Mouse (Mus musculus) limb, embryonic 11.5 days (tissue): Measurements from ENCODE around the gene Inpp5b. TPM values are rescaled to one million over a fixed set of nuclear protein-coding genes. Genes with fewer than 3 reads are reported as not detected.
"Not testable (repeated sequence)": the region's sequence is repeated elsewhere in the genome, so short reads cannot be mapped to it uniquely, and the experiment has no call there.

Experiments used
- ATAC-seq: fragments of 200-750 bp; cut with Nextera tagmentation; 2 replicates; pipeline ENCODE4 v1.8.0; 2017; ENCODE audit warnings: low read depth; ENCODE audit not compliant: insufficient number of reproducible peaks, low FRiP score, low TSS enrichment
- DNase-seq: peaks from one replicate; pipeline ENCODE4 v3.0.0-alpha.2; 2015; ENCODE audit warnings: low spot score
- H3K27ac ChIP-seq: fragments of 300-500 bp; sonication (generic); replicated peaks from 2 replicates; pipeline ENCODE4 v1.5.1; 2014; ENCODE audit warnings: low read depth, mild to moderate bottlenecking, low read length
- H3K27me3 ChIP-seq: fragments of 300-500 bp; sonication (generic); 2 replicates; pipeline ENCODE4 v1.6.1; 2014; ENCODE audit warnings: mild to moderate bottlenecking, low read length, mixed read lengths; ENCODE audit not compliant: control insufficient read depth, insufficient read depth
- H3K36me3 ChIP-seq: fragments of 300-500 bp; sonication (generic); 2 replicates; pipeline ENCODE4 v1.6.1; 2014; ENCODE audit warnings: mild to moderate bottlenecking, low read length, moderate library complexity, mixed read lengths; ENCODE audit not compliant: control insufficient read depth, insufficient read depth
- H3K4me1 ChIP-seq: fragments of 300-500 bp; sonication (generic); 2 replicates; pipeline ENCODE4 v1.6.1; 2014; ENCODE audit warnings: low read length, mixed read lengths; ENCODE audit not compliant: control insufficient read depth, insufficient read depth
- H3K4me2 ChIP-seq: fragments of 300-500 bp; sonication (generic); 2 replicates; pipeline ENCODE4 v1.6.1; 2014; ENCODE audit warnings: low read depth, mild to moderate bottlenecking, moderate library complexity; ENCODE audit not compliant: severe bottlenecking
- H3K4me3 ChIP-seq: fragments of 300-500 bp; sonication (generic); 2 replicates; pipeline ENCODE4 v1.5.1; 2014; ENCODE audit warnings: low read depth, low read length
- H3K9ac ChIP-seq: fragments of 300-500 bp; sonication (generic); 2 replicates; pipeline ENCODE4 v1.6.1; 2014; ENCODE audit warnings: mild to moderate bottlenecking, low read length
- H3K9me3 ChIP-seq: fragments of 300-500 bp; sonication (generic); 2 replicates; pipeline ENCODE4 v1.6.1; 2016; ENCODE audit warnings: low read length; ENCODE audit not compliant: control insufficient read depth
- WGBS: fragments of 180-500 bp; shearing (Covaris S2); extraction: QIAGEN DNeasy Blood & Tissue Kit; methylation state at CpG from one replicate; pipeline ENCODE4 v1.1.7; 2014; 5-methylcytosine and 5-hydroxymethylcytosine counted together
- polyA plus RNA-seq: library from polyadenylated mRNA; unstranded; fragments of >200 nt; fragmentation: Nextera tagmentation; extraction: Ambion mirVana; gene quantifications from 2 replicates; pipeline ENCODE4 v1.2.1, GENCODE M21; 2014

Inpp5b gene
- polyA plus RNA-seq, 1 experiment from 2014 or later: 22.3 TPM

- no peak for ATAC-seq
- H3K9me3 ChIP-seq: no peaks in the 10 kb centered on the region
- peak overlapping the region; percentile 90 for H3K4me3 ChIP-seq
- DNase-seq: peak; percentile 68
- WGBS: 1% methylated on average over 22 of the region's 22 CpGs
- no peaks in the 10 kb centered on the region for H3K27me3 ChIP-seq
- peaks cover 46% of the 10 kb centered on the region for H3K4me1 ChIP-seq
- H3K36me3 ChIP-seq: no peaks in the 10 kb centered on the region
- H3K27ac ChIP-seq: peak overlapping the region; percentile 88
- H3K9ac ChIP-seq: peak overlapping the region; percentile 86
- H3K4me2 ChIP-seq: peak overlapping the region; percentile 82
Observed at GRCm38 (mm10) chr4:124701052-124701845, 40.4 kb upstream of the Inpp5b start.

GRCm38 (mm10) chr4:124701916-124702315, 39.7 kb upstream of the Inpp5b start:
- ATAC-seq (no peak), DNase-seq (no peak)
- Histone ChIP-seq H3K9me3 (no peaks in the 10 kb centered on the region), H3K27me3 (no peaks in the 10 kb centered on the region), H3K9ac (peak overlapping the region; percentile 86), H3K27ac (no peak overlapping the region; the same call in 1 of the 2 replicates), H3K4me1 (peaks cover 45% of the 10 kb centered on the region), H3K36me3 (no peaks in the 10 kb centered on the region), H3K4me3 (peak overlapping the region; percentile 90), H3K4me2 (peak overlapping the region; percentile 82)
- 45% methylated on average over 2 of the region's 5 CpGs for WGBS

GRCm38 (mm10) chr4:124703406-124703805, 38.2 kb upstream of the Inpp5b start:
- Histone ChIP-seq H3K36me3 (no peaks in the 10 kb centered on the region), H3K27ac (peak overlapping the region; percentile 90), H3K9me3 (no peaks in the 10 kb centered on the region), H3K9ac (0 out of 2 replicates have a peak overlapping the region, but pooled peaks have one; percentile 32), H3K4me2 (peak overlapping the region; percentile 39; the same call in 1 of the 2 replicates), H3K4me3 (peak overlapping the region; percentile 10; the same call in 1 of the 2 replicates), H3K4me1 (peaks cover 50% of the 10 kb centered on the region), H3K27me3 (no peaks in the 10 kb centered on the region)
- DNase-seq (peak; percentile 24), ATAC-seq (no peak)
- WGBS: 13% methylated on average over 2 of the region's 2 CpGs

GRCm38 (mm10) chr4:124703881-124704796, 37.5 kb upstream of the Inpp5b start:
- DNase-seq: peak; percentile 63
- peak overlapping the region; percentile 16 for H3K4me3 ChIP-seq
- no peak for ATAC-seq
- WGBS: 6% methylated on average over 6 of the region's 6 CpGs
- H3K27me3 ChIP-seq: no peaks in the 10 kb centered on the region
- H3K4me1 ChIP-seq: peaks cover 55% of the 10 kb centered on the region
- H3K27ac ChIP-seq: peak overlapping the region; percentile 90
- no peaks in the 10 kb centered on the region for H3K9me3 ChIP-seq
- H3K36me3 ChIP-seq: no peaks in the 10 kb centered on the region
- peak overlapping the region; percentile 39 for H3K4me2 ChIP-seq
- H3K9ac ChIP-seq: peak overlapping the region; percentile 58

DNA sequence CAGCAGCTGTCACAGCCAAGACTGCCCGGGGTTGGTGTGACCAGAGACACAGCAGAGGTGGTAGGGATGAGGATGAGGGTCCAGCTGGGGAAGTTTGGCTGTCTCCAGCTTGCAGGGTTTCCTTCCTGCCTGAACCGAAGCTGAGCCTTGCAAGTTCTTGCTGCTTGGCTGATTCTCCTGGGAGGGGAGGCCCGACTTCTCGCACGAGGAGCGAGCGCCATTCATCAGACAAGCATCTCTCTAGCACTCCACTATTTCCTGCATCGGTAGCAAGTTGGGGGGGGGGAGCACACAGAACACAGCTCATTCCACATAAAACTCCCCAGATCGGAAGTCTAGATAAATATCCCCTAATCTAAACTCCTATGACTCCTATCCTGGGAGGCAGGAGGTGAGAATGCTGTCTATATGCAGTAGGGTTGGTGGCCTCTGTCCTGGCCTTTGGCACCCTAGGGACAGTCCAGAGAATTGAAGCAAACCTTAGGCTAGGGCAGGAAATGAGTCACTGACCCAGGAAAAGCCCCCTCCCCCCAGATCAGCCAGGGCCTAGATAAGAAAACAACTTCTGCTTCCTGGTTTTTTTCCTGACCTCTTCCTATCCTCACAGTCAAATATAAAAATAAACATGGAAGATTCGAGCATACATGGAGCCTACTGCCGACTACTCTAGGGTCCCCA, 36.7 kb upstream of the Inpp5b start:
- peak overlapping the region; percentile 90 for H3K27ac ChIP-seq
- H3K4me3 ChIP-seq: peak overlapping the region; percentile 16
- no peak for ATAC-seq
- peak overlapping the region; percentile 39 for H3K4me2 ChIP-seq
- peak overlapping the region; percentile 58 for H3K9ac ChIP-seq
- 27% methylated on average over 11 of the region's 11 CpGs for WGBS
- DNase-seq: peak; percentile 57
- H3K4me1 ChIP-seq: peaks cover 57% of the 10 kb centered on the region
- H3K36me3 ChIP-seq: no peaks in the 10 kb centered on the region
- H3K9me3 ChIP-seq: no peaks in the 10 kb centered on the region
- H3K27me3 ChIP-seq: no peaks in the 10 kb centered on the region

GRCm38 (mm10) chr4:124705661-124706269, 35.9 kb upstream of the Inpp5b start:
- Histone ChIP-seq H3K4me2 (no peak overlapping the region), H3K4me3 (no peak overlapping the region), H3K9ac (0 out of 2 replicates have a peak overlapping the region, but pooled peaks have one; percentile 7), H3K36me3 (no peaks in the 10 kb centered on the region), H3K27me3 (no peaks in the 10 kb centered on the region), H3K27ac (peak overlapping the region; percentile 90; the same call in 1 of the 2 replicates), H3K9me3 (no peaks in the 10 kb centered on the region), H3K4me1 (peaks cover 62% of the 10 kb centered on the region)
- WGBS: 92% methylated on average over 23 of the region's 23 CpGs
- no peak for DNase-seq
- ATAC-seq: no peak

DNA sequence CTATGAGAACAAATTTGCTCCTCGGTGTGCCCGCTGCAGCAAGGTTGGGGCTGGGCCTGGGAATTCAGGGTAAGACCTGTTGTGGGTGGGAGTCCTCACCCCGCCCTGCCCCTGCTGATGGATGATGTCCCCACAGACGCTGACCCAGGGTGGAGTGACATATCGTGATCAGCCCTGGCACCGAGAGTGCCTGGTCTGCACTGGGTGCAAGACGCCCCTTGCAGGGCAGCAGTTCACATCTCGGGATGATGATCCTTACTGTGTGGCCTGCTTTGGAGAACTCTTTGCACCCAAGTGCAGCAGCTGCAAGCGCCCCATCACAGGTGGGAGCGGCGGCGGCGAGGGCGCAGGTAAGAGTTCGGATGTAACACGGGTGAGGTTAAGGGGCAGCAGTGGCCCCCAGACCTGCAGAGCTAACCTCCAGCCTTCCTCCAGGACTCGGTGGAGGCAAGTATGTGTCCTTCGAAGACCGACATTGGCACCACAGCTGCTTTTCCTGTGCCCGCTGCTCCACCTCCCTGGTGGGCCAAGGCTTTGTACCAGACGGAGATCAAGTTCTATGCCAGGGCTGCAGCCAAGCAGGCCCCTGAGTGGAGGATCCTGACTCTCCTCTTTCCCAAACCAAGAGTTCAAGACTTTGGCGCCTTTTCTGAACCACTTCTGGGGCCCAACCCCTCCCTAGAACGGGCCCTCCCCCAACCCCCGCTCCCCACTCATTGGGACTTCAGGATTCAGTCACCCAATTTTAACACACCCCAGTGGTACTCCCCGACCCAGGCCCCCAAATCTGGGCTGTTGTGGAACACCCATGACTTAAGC, 34.1 kb upstream of the Inpp5b start:
- 87% methylated on average over 25 of the region's 25 CpGs for WGBS
- not testable (repeated sequence) for ATAC-seq, H3K9me3 ChIP-seq, DNase-seq, H3K36me3 ChIP-seq, H3K27me3 ChIP-seq, H3K4me3 ChIP-seq, H3K9ac ChIP-seq, H3K4me2 ChIP-seq
- Histone ChIP-seq H3K27ac (peak overlapping the region; percentile 99), H3K4me1 (peaks cover 52% of the 10 kb centered on the region)
